Comparison of ENCODE assay signal across 27 mouse cellular contexts in the genomic region with DNA sequence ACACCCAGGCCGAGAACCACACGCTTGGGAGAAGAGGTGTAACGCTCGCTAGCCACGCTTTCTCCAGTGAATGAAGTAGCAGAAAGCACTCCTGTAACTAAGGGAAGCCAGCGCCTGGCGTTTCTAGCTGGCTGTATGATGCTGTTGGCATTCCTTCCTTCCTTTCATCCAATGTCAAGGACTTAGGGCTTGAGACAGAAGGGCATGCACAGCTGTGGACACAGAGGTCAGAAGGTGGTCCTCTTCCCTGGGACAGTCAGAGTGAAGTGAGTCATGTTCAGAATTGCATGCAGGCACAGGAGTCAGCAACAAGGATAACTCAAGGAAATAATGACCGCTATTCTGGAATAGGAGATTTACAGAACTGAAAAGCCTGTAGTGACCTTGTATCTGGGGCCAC. TPM values are rescaled to one million over a fixed set of nuclear protein-coding genes. Genes with fewer than 3 reads are reported as not detected.
A peak's percentile ranks its signal among the peaks of the same experiment; 100 is the strongest.
DNase-seq lines count a peak whose midpoint lies in the region; ATAC-seq and TF ChIP-seq lines count a peak whose summit lies in the region.
"Had no signal": no experiment of that assay in that cellular context is flagged by ENCODE, and none has a peak within 500 bp of the region (broad histone marks: within the 10 kb centered on the region; RNA-seq: fewer than 3 reads in every experiment).

No protein-coding gene starts in this region.

- no peaks in the 10 kb centered on the region for H3K9me3 ChIP-seq in hindbrain, postnatal 0 days (ENCODE audit: low read length)
- 0 out of 2 replicates have a peak, but pooled peaks cover 4% of the 10 kb centered on the region for H3K9me3 ChIP-seq in hindbrain, embryonic 10.5 days
- H3K9me3 ChIP-seq in intestine, postnatal 0 days (ENCODE audit: control insufficient read depth), result no peaks in the 10 kb centered on the region
- H3K9me3 ChIP-seq in liver, embryonic 12.5 days (replicated peaks), result no peaks in the 10 kb centered on the region
- H3K9me3 ChIP-seq: embryonic facial prominence, embryonic 10.5 days; embryonic facial prominence, embryonic 13.5 days; forebrain, embryonic 12.5 days; forebrain, embryonic 15.5 days; heart, embryonic 10.5 days; heart, embryonic 13.5 days; hindbrain, embryonic 13.5 days had no signal

- no peaks in the 10 kb centered on the region for H3K27me3 ChIP-seq in hindbrain, postnatal 0 days (ENCODE audit: insufficient read depth, low read length)
- H3K27me3 ChIP-seq in hindbrain, embryonic 10.5 days (ENCODE audit: insufficient read depth, poor library complexity, severe bottlenecking), result no peaks in the 10 kb centered on the region
- no peaks in the 10 kb centered on the region for H3K27me3 ChIP-seq in intestine, postnatal 0 days (replicated peaks; ENCODE audit: control insufficient read depth, insufficient read depth, low read length)
- H3K27me3 ChIP-seq in liver, embryonic 12.5 days (replicated peaks), result no peaks in the 10 kb centered on the region
- H3K27me3 ChIP-seq: embryonic facial prominence, embryonic 13.5 days; forebrain, embryonic 12.5 days; forebrain, embryonic 15.5 days; heart, embryonic 13.5 days; hindbrain, embryonic 13.5 days had no signal

- H3K9ac ChIP-seq in hindbrain, postnatal 0 days (replicated peaks; ENCODE audit: low read length), result no peak overlapping the region
- no peak overlapping the region for H3K9ac ChIP-seq in intestine, postnatal 0 days (ENCODE audit: low read depth, low read length)
- no peak overlapping the region for H3K9ac ChIP-seq in liver, embryonic 12.5 days
- H3K9ac ChIP-seq: embryonic facial prominence, embryonic 13.5 days; forebrain, embryonic 12.5 days; forebrain, embryonic 15.5 days; heart, embryonic 13.5 days; hindbrain, embryonic 13.5 days had no signal

- no peak overlapping the region for H3K4me2 ChIP-seq in hindbrain, postnatal 0 days (ENCODE audit: low read depth, low read length)
- H3K4me2 ChIP-seq in intestine, postnatal 0 days (replicated peaks; ENCODE audit: low read depth), result no peak overlapping the region
- no peak overlapping the region for H3K4me2 ChIP-seq in liver, embryonic 12.5 days
- H3K4me2 ChIP-seq: embryonic facial prominence, embryonic 13.5 days; forebrain, embryonic 12.5 days; forebrain, embryonic 15.5 days; heart, embryonic 13.5 days; hindbrain, embryonic 13.5 days had no signal

- H3K4me3 ChIP-seq in hindbrain, postnatal 0 days (ENCODE audit: low read length), result no peak overlapping the region
- no peak overlapping the region for H3K4me3 ChIP-seq in hindbrain, embryonic 10.5 days
- no peak overlapping the region for H3K4me3 ChIP-seq in intestine, postnatal 0 days (ENCODE audit: low read depth, low read length)
- no peak overlapping the region for H3K4me3 ChIP-seq in liver, embryonic 12.5 days
- H3K4me3 ChIP-seq: embryonic facial prominence, embryonic 10.5 days; embryonic facial prominence, embryonic 13.5 days; erythroblast, embryonic 14.5 days; forebrain, embryonic 12.5 days; forebrain, embryonic 15.5 days; heart, adult 2 months; heart, embryonic 10.5 days; heart, embryonic 13.5 days; hindbrain, embryonic 13.5 days had no signal

- ATAC-seq in hindbrain, postnatal 0 days, result no peak
- ATAC-seq in intestine, postnatal 0 days, result peak; percentile 80
- ATAC-seq in liver, embryonic 12.5 days, result no peak
- ATAC-seq: activated CD4-positive, CD25-positive, alpha-beta regulatory T cell, adult 4 months; forebrain, embryonic 15.5 days; hindbrain, embryonic 16.5 days; inflammation-experienced regulatory T-cells, adult 6 months had no signal

- H3K36me3 ChIP-seq in hindbrain, postnatal 0 days (ENCODE audit: insufficient read depth, low read length), result no peaks in the 10 kb centered on the region
- peaks cover 24% of the 10 kb centered on the region for H3K36me3 ChIP-seq in hindbrain, embryonic 10.5 days
- H3K36me3 ChIP-seq in intestine, postnatal 0 days (ENCODE audit: control insufficient read depth, insufficient read depth), result peaks cover 9% of the 10 kb centered on the region; the same call in 1 of the 2 replicates
- peaks cover 22% of the 10 kb centered on the region for H3K36me3 ChIP-seq in liver, embryonic 12.5 days
- H3K36me3 ChIP-seq: forebrain, embryonic 15.5 days had no signal

- peak; percentile 17 for DNase-seq in adrenal gland, adult 8-10 months
- no peak for DNase-seq in adrenal gland, postnatal 4 days (ENCODE audit: low spot score in 2 of 2)
- DNase-seq in hindbrain, postnatal 0 days (ENCODE audit: low spot score), result peak; percentile 7
- DNase-seq in hindbrain, embryonic 10.5 days (ENCODE audit: low spot score), result no peak
- peak; percentile 6 for DNase-seq in brain, embryonic 14.5 days (ENCODE audit: low read depth)
- no peak for DNase-seq in thymus, adult 18-20 months
- DNase-seq: cerebellum, adult 18-20 months; cerebellum, adult 9-11 months; cerebellum, postnatal 25 days; embryo, embryonic 11 days; gastrocnemius, postnatal 25 days; heart, adult 2 months; heart, postnatal 14 days; kidney, adult 2 months had no signal

- no peaks in the 10 kb centered on the region for H3K4me1 ChIP-seq in hindbrain, postnatal 0 days (ENCODE audit: insufficient read depth, low read length)
- no peaks in the 10 kb centered on the region for H3K4me1 ChIP-seq in hindbrain, embryonic 10.5 days (replicated peaks)
- no peaks in the 10 kb centered on the region for H3K4me1 ChIP-seq in intestine, postnatal 0 days (replicated peaks; ENCODE audit: control insufficient read depth, insufficient read depth, low read length)
- H3K4me1 ChIP-seq in liver, embryonic 12.5 days, result no peaks in the 10 kb centered on the region
- H3K4me1 ChIP-seq: embryonic facial prominence, embryonic 10.5 days; embryonic facial prominence, embryonic 13.5 days; forebrain, embryonic 12.5 days; forebrain, embryonic 15.5 days; heart, embryonic 10.5 days; heart, embryonic 13.5 days; hindbrain, embryonic 13.5 days had no signal

- no peak for TF ChIP-seq CTCF in hindbrain, postnatal 0 days (IDR thresholded peaks at IDR 0.05; ENCODE audit: low read depth)
- no peak for TF ChIP-seq CTCF in brain, embryonic 14.5 days (IDR thresholded peaks at IDR 0.05; ENCODE audit: borderline replicate concordance, extremely low read depth, insufficient read depth, insufficient read length)
- no peak for TF ChIP-seq CTCF in intestine, postnatal 0 days (IDR thresholded peaks at IDR 0.05; ENCODE audit: low read depth)

- TF ChIP-seq POLR2A in brain, embryonic 14.5 days (IDR thresholded peaks at IDR 0.05; ENCODE audit: borderline replicate concordance, extremely low read depth, insufficient read depth, insufficient read length, poor library complexity, severe bottlenecking), result no peak

- no peak overlapping the region for H3K27ac ChIP-seq in hindbrain, postnatal 0 days
- no peak overlapping the region for H3K27ac ChIP-seq in hindbrain, embryonic 10.5 days
- peak overlapping the region; percentile 65; the same call in 1 of the 2 replicates for H3K27ac ChIP-seq in intestine, postnatal 0 days (ENCODE audit: low read depth, low read length)
- no peak overlapping the region for H3K27ac ChIP-seq in liver, embryonic 12.5 days
- H3K27ac ChIP-seq: embryonic facial prominence, embryonic 10.5 days; embryonic facial prominence, embryonic 13.5 days; forebrain, embryonic 12.5 days; forebrain, embryonic 15.5 days; heart, adult 2 months; heart, embryonic 10.5 days; heart, embryonic 13.5 days; hindbrain, embryonic 13.5 days had no signal

- WGBS in hindbrain, postnatal 0 days, result 76% methylated on average over 8 of the region's 8 CpGs
- 84% methylated on average over 8 of the region's 8 CpGs for WGBS in hindbrain, embryonic 10.5 days
- 83% methylated on average over 8 of the region's 8 CpGs for WGBS in intestine, postnatal 0 days
- WGBS in liver, embryonic 12.5 days (ENCODE audit: insufficient replicate concordance), result 82% methylated on average over 8 of the region's 8 CpGs

RNA-seq across cellular contexts. Expression of a gene that starts 29.1 kb away (rescaled TPM):
- total RNA-seq in adrenal gland, adult 8-10 months (2022), result 10 to 100 TPM; 30.5 to 38.8 (median 32.9) TPM
- total RNA-seq in adrenal gland, postnatal 4 days (2021), result 10 to 100 TPM; 27.8 to 29.3 TPM
- total RNA-seq in hindbrain, postnatal 0 days (2014; rRNA removed), result 14.7 and 15.5 TPM in 2 replicates
- polyA plus RNA-seq in hindbrain, postnatal 0 days (2015; fragmentation: Nextera tagmentation; extraction: Ambion mirVana), result 41.4 and 42.7 TPM in 2 replicates
- polyA plus RNA-seq in hindbrain, embryonic 10.5 days (2016; fragmentation: Nextera tagmentation; extraction: Ambion mirVana), result 33.8 and 35.7 TPM in 2 replicates
- 17.0 and 22.6 TPM in 2 replicates for polyA plus RNA-seq in brain, embryonic 14.5 days (2012; rRNA removed)
- 55.3 and 58.1 TPM in 2 replicates for polyA plus RNA-seq in intestine, postnatal 0 days (2015; fragmentation: Nextera tagmentation; extraction: Ambion mirVana)
- 10.8 and 11.7 TPM in 2 replicates for polyA plus RNA-seq in liver, embryonic 12.5 days (2016; fragmentation: Nextera tagmentation; extraction: Ambion mirVana)

Comparison
In these comparisons a context has a peak if more than half of its experiments do, and no peak if none do; other contexts are left out.
1. DNase-seq: peak in adrenal gland, adult 8-10 months (single experiment), hindbrain, postnatal 0 days (single experiment) and brain, embryonic 14.5 days (single experiment); none in adrenal gland, postnatal 4 days (0 of 2), hindbrain, embryonic 10.5 days (single experiment) and thymus, adult 18-20 months (0 of 2).